Mouse (Mus musculus) layer of hippocampus, postnatal 25 days (tissue): Measurements from ENCODE around the gene Tep1. TPM values are rescaled to one million over a fixed set of nuclear protein-coding genes. Genes with fewer than 3 reads are reported as not detected.
"Not testable (repeated sequence)": the region's sequence is repeated elsewhere in the genome, so short reads cannot be mapped to it uniquely, and the experiment has no call there.

ENCODE experiments used
- DNase-seq, 2 experiments: peaks; one replicate each; pipeline ENCODE4 v3.0.0; 2022; ENCODE audit warnings: mixed read lengths in 2 of 2, low spot score in 1 of 2; ENCODE audit errors: extremely low spot score in 1 of 2
- total RNA-seq, 2 experiments: library from RNA; stranded (reverse); gene quantifications; 2 replicates each; pipeline ENCODE4 v1.2.3; 2021

Gene Tep1
- 1 to 10 TPM; 2.1 to 3.1 TPM for total RNA-seq

- peak; percentile 20 to 36 for DNase-seq
These were observed at the start of gene Tep1 for GRCm38 (mm10) chr14:50869889-50870804. TSS of gene Tep1 (minus strand) at chr14:50870560.

- no peak for DNase-seq
These were observed 41.0 kb upstream of the Tep1 start for GRCm38 (mm10) chr14:50911356-50911755.

- no peak for DNase-seq
These were observed 37.8 kb upstream of the Tep1 start for GRCm38 (mm10) chr14:50908126-50908525.

GRCm38 (mm10) chr14:50905327-50905726, 35.0 kb upstream of the Tep1 start:
- DNase-seq: not testable (repeated sequence)

- no peak for DNase-seq
These were observed 34.4 kb upstream of the Tep1 start for GRCm38 (mm10) chr14:50904828-50905129.

- DNase-seq: no peak
These were observed 33.8 kb upstream of the Tep1 start for GRCm38 (mm10) chr14:50903973-50904827.

GRCm38 (mm10) chr14:50897992-50898391, 27.6 kb upstream of the Tep1 start:
- not testable (repeated sequence) for DNase-seq

GRCm38 (mm10) chr14:50897374-50897765, 27.0 kb upstream of the Tep1 start, which contains the start of gene Klhl33:
TSS of gene Klhl33 (minus strand) at chr14:50897507.
- peak in 1 of 2 experiments; percentile 11 for DNase-seq

GRCm38 (mm10) chr14:50896747-50897373, 26.5 kb upstream of the Tep1 start:
- peak; percentile 11 to 25 for DNase-seq

- DNase-seq: peak; percentile 19 to 26
These were observed 25.8 kb upstream of the Tep1 start for GRCm38 (mm10) chr14:50895985-50896746.

- DNase-seq: no peak
These were observed 25.0 kb upstream of the Tep1 start for GRCm38 (mm10) chr14:50895407-50895806.

GRCm38 (mm10) chr14:50892541-50893459, 22.4 kb upstream of the Tep1 start:
- DNase-seq: no peak

- DNase-seq: no peak
These were observed 21.7 kb upstream of the Tep1 start for GRCm38 (mm10) chr14:50892091-50892490.

- DNase-seq: no peak
These were observed 21.3 kb upstream of the Tep1 start for GRCm38 (mm10) chr14:50891621-50892020.

GRCm38 (mm10) chr14:50876236-50876950, 6.0 kb upstream of the Tep1 start:
- no peak for DNase-seq

GRCm38 (mm10) chr14:50875591-50876230, 5.4 kb upstream of the Tep1 start:
- no peak for DNase-seq

- no peak for DNase-seq
These were observed 4.8 kb upstream of the Tep1 start for GRCm38 (mm10) chr14:50875175-50875574.

GRCm38 (mm10) chr14:50871284-50871683, 924 bp upstream of the Tep1 start:
- no peak for DNase-seq
